Mouse (Mus musculus) intestine, embryonic 16.5 days (tissue): ENCODE measurements around the gene Sh3gl3. TPM values are rescaled to one million over a fixed set of nuclear protein-coding genes. Genes with fewer than 3 reads are reported as not detected.
A peak's percentile ranks its signal among the peaks of the same experiment; 100 is the strongest.

ENCODE experiments used
- ATAC-seq: fragments of 200-750 bp; cut with Nextera tagmentation; 2 replicates; pipeline ENCODE4 v1.8.0; 2017; ENCODE audit warnings: moderate TSS enrichment, moderate library complexity
- H3K27ac ChIP-seq: fragments of 300-500 bp; sonication (generic); 2 replicates; pipeline ENCODE4 v1.5.1; 2014; ENCODE audit warnings: mild to moderate bottlenecking, low read length
- H3K27me3 ChIP-seq: fragments of 300-500 bp; sonication (generic); replicated peaks from 2 replicates; pipeline ENCODE4 v1.6.1; 2014; ENCODE audit warnings: low read length, control low read depth, mixed read lengths; ENCODE audit not compliant: control insufficient read depth, insufficient read depth
- H3K36me3 ChIP-seq: fragments of 300-500 bp; sonication (generic); 2 replicates; pipeline ENCODE4 v1.6.1; 2014; ENCODE audit warnings: low read length, control low read depth; ENCODE audit not compliant: control insufficient read depth, insufficient read depth
- H3K4me1 ChIP-seq: fragments of 300-500 bp; sonication (generic); 2 replicates; pipeline ENCODE4 v1.6.1; 2014; ENCODE audit warnings: low read length, control low read depth, mixed read lengths; ENCODE audit not compliant: control insufficient read depth, insufficient read depth
- H3K4me2 ChIP-seq: fragments of 300-500 bp; sonication (generic); 2 replicates; pipeline ENCODE4 v1.6.1; 2014; ENCODE audit warnings: low read depth, low read length, control low read depth
- H3K4me3 ChIP-seq: fragments of 300-500 bp; sonication (generic); 2 replicates; pipeline ENCODE4 v1.5.1; 2014; ENCODE audit warnings: mild to moderate bottlenecking, low read length
- H3K9ac ChIP-seq: fragments of 300-500 bp; sonication (generic); 2 replicates; pipeline ENCODE4 v1.6.1; 2014; ENCODE audit warnings: low read depth, low read length
- H3K9me3 ChIP-seq: fragments of 300-500 bp; sonication (generic); 2 replicates; pipeline ENCODE4 v1.6.1; 2016; ENCODE audit warnings: low read length, control low read depth; ENCODE audit not compliant: control insufficient read depth
- WGBS: fragments of 180-500 bp; shearing (Covaris S2); extraction: QIAGEN DNeasy Blood & Tissue Kit; methylation state at CpG from one replicate; pipeline ENCODE4 v1.1.7; 2014; 5-methylcytosine and 5-hydroxymethylcytosine counted together
- polyA plus RNA-seq: library from polyadenylated mRNA; unstranded; fragments of >200 nt; fragmentation: Nextera tagmentation; extraction: Ambion mirVana; gene quantifications from 2 replicates; pipeline ENCODE4 v1.2.1, GENCODE M21; 2015

Gene Sh3gl3
- 7.9 and 8.7 TPM in 2 replicates for polyA plus RNA-seq

GRCm38 (mm10) chr7:82173540-82173939 is at the start of gene Sh3gl3:
Gene Sh3gl3 (plus strand): TSS chr7:82173840.
- Histone ChIP-seq H3K36me3 (no peaks in the 10 kb centered on the region), H3K4me1 (peaks cover 18% of the 10 kb centered on the region), H3K4me3 (peak within 1 kb of the TSS; percentile 72), H3K9ac (peak within 1 kb of the TSS; percentile 70), H3K27me3 (peaks cover 8% of the 10 kb centered on the region; the same call in 1 of the 2 replicates), H3K4me2 (peak within 1 kb of the TSS; percentile 98), H3K27ac (no peak within 1 kb of the TSS), H3K9me3 (no peaks in the 10 kb centered on the region)
- WGBS: 83% methylated on average over 3 of the region's 3 CpGs
- ATAC-seq: no peak

- no peaks in the 10 kb centered on the region for H3K9me3 ChIP-seq
- H3K9ac ChIP-seq: no peak overlapping the region
- no peak overlapping the region for H3K4me3 ChIP-seq
- no peak overlapping the region for H3K4me2 ChIP-seq
- no peaks in the 10 kb centered on the region for H3K27me3 ChIP-seq
- no peaks in the 10 kb centered on the region for H3K4me1 ChIP-seq
- ATAC-seq: no peak
- H3K36me3 ChIP-seq: no peaks in the 10 kb centered on the region
- WGBS: 29% methylated on average over 1 of the region's 1 CpGs
- H3K27ac ChIP-seq: no peak overlapping the region
Measured at GRCm38 (mm10) chr7:82138196-82138595, 35.4 kb upstream of the Sh3gl3 start.

GRCm38 (mm10) chr7:82147151-82147550 is 26.5 kb upstream of the Sh3gl3 start:
- no peaks in the 10 kb centered on the region for H3K4me1 ChIP-seq
- H3K4me2 ChIP-seq: no peak overlapping the region
- no peaks in the 10 kb centered on the region for H3K27me3 ChIP-seq
- no peaks in the 10 kb centered on the region for H3K9me3 ChIP-seq
- H3K4me3 ChIP-seq: no peak overlapping the region
- WGBS: 95% methylated on average over 5 of the region's 5 CpGs
- H3K36me3 ChIP-seq: no peaks in the 10 kb centered on the region
- H3K27ac ChIP-seq: no peak overlapping the region
- no peak for ATAC-seq
- H3K9ac ChIP-seq: no peak overlapping the region

- no peak overlapping the region for H3K4me2 ChIP-seq
- no peak for ATAC-seq
- H3K4me1 ChIP-seq: no peaks in the 10 kb centered on the region
- 94% methylated on average over 14 of the region's 14 CpGs for WGBS
- H3K9ac ChIP-seq: no peak overlapping the region
- no peak overlapping the region for H3K27ac ChIP-seq
- H3K9me3 ChIP-seq: 0 out of 2 replicates have a peak, but pooled peaks cover 2% of the 10 kb centered on the region
- H3K4me3 ChIP-seq: no peak overlapping the region
- no peaks in the 10 kb centered on the region for H3K36me3 ChIP-seq
- H3K27me3 ChIP-seq: no peaks in the 10 kb centered on the region
Measured at GRCm38 (mm10) chr7:82164681-82165080, 9.0 kb upstream of the Sh3gl3 start.

- WGBS: under 1% methylated on average over 72 of the region's 72 CpGs
- Histone ChIP-seq H3K27me3 (peaks cover 8% of the 10 kb centered on the region; the same call in 1 of the 2 replicates), H3K4me1 (peaks cover 18% of the 10 kb centered on the region), H3K4me2 (peak overlapping the region; percentile 98), H3K27ac (no peak overlapping the region), H3K36me3 (no peaks in the 10 kb centered on the region), H3K9ac (peak overlapping the region; percentile 70), H3K4me3 (peak overlapping the region; percentile 72), H3K9me3 (no peaks in the 10 kb centered on the region)
- peak; percentile 98 for ATAC-seq
Measured at GRCm38 (mm10) chr7:82174571-82175326, 1.1 kb downstream of the Sh3gl3 start.

- ATAC-seq: no peak
- Histone ChIP-seq H3K9me3 (no peaks in the 10 kb centered on the region), H3K4me3 (peak overlapping the region; percentile 72), H3K27me3 (peaks cover 8% of the 10 kb centered on the region; the same call in 1 of the 2 replicates), H3K4me1 (peaks cover 18% of the 10 kb centered on the region), H3K27ac (no peak overlapping the region), H3K36me3 (no peaks in the 10 kb centered on the region), H3K4me2 (peak overlapping the region; percentile 98), H3K9ac (peak overlapping the region; percentile 70)
- 3% methylated on average over 16 of the region's 16 CpGs for WGBS
Measured at GRCm38 (mm10) chr7:82175327-82175721, 1.7 kb downstream of the Sh3gl3 start.

- Histone ChIP-seq H3K9ac (no peak overlapping the region), H3K27ac (no peak overlapping the region), H3K4me1 (peaks cover 18% of the 10 kb centered on the region), H3K4me3 (no peak overlapping the region), H3K4me2 (no peak overlapping the region), H3K27me3 (peaks cover 8% of the 10 kb centered on the region; the same call in 1 of the 2 replicates), H3K9me3 (no peaks in the 10 kb centered on the region), H3K36me3 (no peaks in the 10 kb centered on the region)
- WGBS: 73% methylated on average over 3 of the region's 3 CpGs
- no peak for ATAC-seq
Measured at GRCm38 (mm10) chr7:82176192-82176591, 2.6 kb downstream of the Sh3gl3 start.

GRCm38 (mm10) chr7:82177336-82177735 is 3.7 kb downstream of the Sh3gl3 start:
- Histone ChIP-seq H3K27ac (no peak overlapping the region), H3K4me2 (no peak overlapping the region), H3K4me3 (no peak overlapping the region), H3K4me1 (peaks cover 18% of the 10 kb centered on the region), H3K36me3 (no peaks in the 10 kb centered on the region), H3K9ac (no peak overlapping the region), H3K27me3 (peaks cover 8% of the 10 kb centered on the region; the same call in 1 of the 2 replicates), H3K9me3 (no peaks in the 10 kb centered on the region)
- no peak for ATAC-seq
- 46% methylated on average over 5 of the region's 5 CpGs for WGBS

GRCm38 (mm10) chr7:82180919-82181318 is 7.3 kb downstream of the Sh3gl3 start:
- H3K27me3 ChIP-seq: no peaks in the 10 kb centered on the region
- no peak overlapping the region for H3K4me3 ChIP-seq
- H3K4me2 ChIP-seq: no peak overlapping the region
- H3K9ac ChIP-seq: no peak overlapping the region
- no peaks in the 10 kb centered on the region for H3K36me3 ChIP-seq
- H3K9me3 ChIP-seq: no peaks in the 10 kb centered on the region
- WGBS: 71% methylated on average over 5 of the region's 5 CpGs
- no peak for ATAC-seq
- H3K4me1 ChIP-seq: peaks cover 9% of the 10 kb centered on the region
- H3K27ac ChIP-seq: no peak overlapping the region
